14 mouse cellular contexts compared by ENCODE assay signal in genomic region chr17:27329791-27330190, GRCm38 (mm10).
DNase-seq lines count a peak whose midpoint lies in the region; ATAC-seq and TF ChIP-seq lines count a peak whose summit lies in the region.
"Had no signal": no experiment of that assay in that cellular context is flagged by ENCODE, and none has a peak within 500 bp of the region (broad histone marks: within the 10 kb centered on the region; RNA-seq: fewer than 3 reads in every experiment).

No protein-coding gene starts in this region.

- TF ChIP-seq CTCF in midbrain, postnatal 0 days (IDR thresholded peaks at IDR 0.05) = no peak

- H3K9ac ChIP-seq in hindbrain, embryonic 11.5 days (ENCODE audit: low read depth, low read length) = no peak overlapping the region
- H3K9ac ChIP-seq in hindbrain, embryonic 16.5 days (ENCODE audit: low read depth, low read length) = no peak overlapping the region
- no peak overlapping the region for H3K9ac ChIP-seq in midbrain, postnatal 0 days (replicated peaks; ENCODE audit: low read length, poor library complexity, severe bottlenecking)
- H3K9ac ChIP-seq in midbrain, embryonic 16.5 days (ENCODE audit: low read depth, low read length) = no peak overlapping the region
- H3K9ac ChIP-seq: limb, embryonic 13.5 days; neural tube, embryonic 15.5 days had no signal

- peaks cover 3% of the 10 kb centered on the region; the same call in 1 of the 2 replicates for H3K27me3 ChIP-seq in hindbrain, embryonic 11.5 days (ENCODE audit: control insufficient read depth, insufficient read depth, low read length)
- H3K27me3 ChIP-seq in hindbrain, embryonic 16.5 days (replicated peaks; ENCODE audit: control insufficient read depth, insufficient read depth, low read length) = no peaks in the 10 kb centered on the region
- H3K27me3 ChIP-seq in midbrain, postnatal 0 days (ENCODE audit: insufficient read depth, low read length) = no peaks in the 10 kb centered on the region
- peaks cover 3% of the 10 kb centered on the region; the same call in 1 of the 2 replicates for H3K27me3 ChIP-seq in midbrain, embryonic 16.5 days (ENCODE audit: control insufficient read depth, insufficient read depth, low read depth, low read length)
- peaks cover 39% of the 10 kb centered on the region for H3K27me3 ChIP-seq in embryonic facial prominence, embryonic 10.5 days (replicated peaks; ENCODE audit: low read depth, poor library complexity, severe bottlenecking)

- WGBS in hindbrain, embryonic 11.5 days = 67% methylated on average over 6 of the region's 6 CpGs
- WGBS in hindbrain, embryonic 16.5 days = 47% methylated on average over 6 of the region's 6 CpGs
- WGBS in midbrain, postnatal 0 days = 52% methylated on average over 6 of the region's 6 CpGs
- 61% methylated on average over 6 of the region's 6 CpGs for WGBS in midbrain, embryonic 16.5 days
- WGBS in embryonic facial prominence, embryonic 10.5 days = 72% methylated on average over 6 of the region's 6 CpGs

- H3K4me3 ChIP-seq in hindbrain, embryonic 11.5 days (ENCODE audit: low read depth, low read length) = no peak overlapping the region
- no peak overlapping the region for H3K4me3 ChIP-seq in hindbrain, embryonic 16.5 days (ENCODE audit: low read length)
- H3K4me3 ChIP-seq in midbrain, postnatal 0 days (ENCODE audit: low read depth, low read length) = no peak overlapping the region
- no peak overlapping the region for H3K4me3 ChIP-seq in midbrain, embryonic 16.5 days (ENCODE audit: low read depth, low read length)
- H3K4me3 ChIP-seq in embryonic facial prominence, embryonic 10.5 days = no peak overlapping the region
- H3K4me3 ChIP-seq: gastrocnemius, adult 2 months; limb, embryonic 13.5 days; neural tube, embryonic 15.5 days had no signal

- H3K9me3 ChIP-seq in hindbrain, embryonic 11.5 days (ENCODE audit: control insufficient read depth, low read length) = no peaks in the 10 kb centered on the region; the same call in 1 of the 2 replicates
- no peaks in the 10 kb centered on the region for H3K9me3 ChIP-seq in hindbrain, embryonic 16.5 days (ENCODE audit: control insufficient read depth, low read length)
- H3K9me3 ChIP-seq in midbrain, postnatal 0 days (ENCODE audit: low read length) = no peaks in the 10 kb centered on the region
- no peaks in the 10 kb centered on the region for H3K9me3 ChIP-seq in midbrain, embryonic 16.5 days (replicated peaks; ENCODE audit: control insufficient read depth, low read length, poor library complexity, severe bottlenecking)
- 0 out of 2 replicates have a peak, but pooled peaks cover 3% of the 10 kb centered on the region for H3K9me3 ChIP-seq in embryonic facial prominence, embryonic 10.5 days
- H3K9me3 ChIP-seq: limb, embryonic 13.5 days; neural tube, embryonic 15.5 days had no signal

- ATAC-seq in hindbrain, embryonic 11.5 days (ENCODE audit: low FRiP score) = no peak
- no peak for ATAC-seq in hindbrain, embryonic 16.5 days
- ATAC-seq in midbrain, postnatal 0 days (ENCODE audit: low FRiP score) = no peak
- ATAC-seq in midbrain, embryonic 16.5 days = no peak

- no peaks in the 10 kb centered on the region for H3K4me1 ChIP-seq in hindbrain, embryonic 11.5 days (replicated peaks; ENCODE audit: control insufficient read depth, insufficient read depth, low read length)
- H3K4me1 ChIP-seq in hindbrain, embryonic 16.5 days (ENCODE audit: control insufficient read depth, insufficient read depth, low read depth, low read length) = no peaks in the 10 kb centered on the region
- no peaks in the 10 kb centered on the region for H3K4me1 ChIP-seq in midbrain, postnatal 0 days (ENCODE audit: insufficient read depth, low read length)
- H3K4me1 ChIP-seq in midbrain, embryonic 16.5 days (ENCODE audit: control insufficient read depth, insufficient read depth, low read length) = 0 out of 2 replicates have a peak, but pooled peaks cover 2% of the 10 kb centered on the region
- H3K4me1 ChIP-seq in embryonic facial prominence, embryonic 10.5 days = peaks cover 16% of the 10 kb centered on the region

- no peak overlapping the region for H3K4me2 ChIP-seq in hindbrain, embryonic 11.5 days (replicated peaks; ENCODE audit: low read depth, low read length)
- H3K4me2 ChIP-seq in hindbrain, embryonic 16.5 days (ENCODE audit: low read length) = no peak overlapping the region
- H3K4me2 ChIP-seq in midbrain, postnatal 0 days (ENCODE audit: low read depth, low read length, poor library complexity, severe bottlenecking) = no peak overlapping the region
- no peak overlapping the region for H3K4me2 ChIP-seq in midbrain, embryonic 16.5 days (ENCODE audit: low read length)
- H3K4me2 ChIP-seq: heart, embryonic 11.5 days; limb, embryonic 13.5 days; midbrain, embryonic 11.5 days; neural tube, embryonic 15.5 days had no signal

- no peaks in the 10 kb centered on the region for H3K36me3 ChIP-seq in hindbrain, embryonic 11.5 days (ENCODE audit: control insufficient read depth, insufficient read depth, low read length)
- H3K36me3 ChIP-seq in hindbrain, embryonic 16.5 days (ENCODE audit: control insufficient read depth, insufficient read depth, low read length) = no peaks in the 10 kb centered on the region
- no peaks in the 10 kb centered on the region for H3K36me3 ChIP-seq in midbrain, postnatal 0 days (ENCODE audit: insufficient read depth, low read length)
- H3K36me3 ChIP-seq in midbrain, embryonic 16.5 days (ENCODE audit: control insufficient read depth, insufficient read depth, low read length) = no peaks in the 10 kb centered on the region
- H3K36me3 ChIP-seq in embryonic facial prominence, embryonic 10.5 days (replicated peaks) = no peaks in the 10 kb centered on the region
- H3K36me3 ChIP-seq: limb, embryonic 13.5 days; neural tube, embryonic 15.5 days had no signal

- DNase-seq in hindbrain, embryonic 11.5 days (ENCODE audit: low spot score) = peak; percentile 29
- peak; percentile 47 for DNase-seq in midbrain, postnatal 0 days (ENCODE audit: low spot score)
- peak; percentile 22 for DNase-seq in embryonic facial prominence, embryonic 10.5 days (ENCODE audit: low spot score)
- peak; percentile 57 for DNase-seq in retina, embryonic 14.5 days (ENCODE audit: low spot score)
- DNase-seq in layer of hippocampus, postnatal 36 days = no peak
- DNase-seq: adrenal gland, adult 2 months; gastrocnemius, adult 2 months; layer of hippocampus, adult 9-11 months had no signal

- H3K27ac ChIP-seq in hindbrain, embryonic 11.5 days (ENCODE audit: low read depth, low read length) = no peak overlapping the region
- H3K27ac ChIP-seq in hindbrain, embryonic 16.5 days (ENCODE audit: low read depth, low read length) = no peak overlapping the region
- no peak overlapping the region for H3K27ac ChIP-seq in midbrain, postnatal 0 days (ENCODE audit: low read depth, low read length)
- H3K27ac ChIP-seq in midbrain, embryonic 16.5 days (ENCODE audit: low read length) = no peak overlapping the region
- H3K27ac ChIP-seq in embryonic facial prominence, embryonic 10.5 days (replicated peaks) = no peak overlapping the region
- H3K27ac ChIP-seq: gastrocnemius, adult 2 months; limb, embryonic 13.5 days; neural tube, embryonic 15.5 days had no signal

Comparison
In these comparisons a context has a peak if more than half of its experiments do, and no peak if none do; other contexts are left out.
1. DNase-seq: peak in hindbrain, embryonic 11.5 days (single experiment), midbrain, postnatal 0 days (single experiment), embryonic facial prominence, embryonic 10.5 days (single experiment) and retina, embryonic 14.5 days (single experiment); none in layer of hippocampus, postnatal 36 days (0 of 2).